In genomic region chr10:80133226-80133849, GRCm38 (mm10) we compare ENCODE assay signal across 9 mouse cellular contexts. TPM values are rescaled to one million over a fixed set of nuclear protein-coding genes. Genes with fewer than 3 reads are reported as not detected.
DNase-seq lines count a peak whose midpoint lies in the region; ATAC-seq and TF ChIP-seq lines count a peak whose summit lies in the region.
"Had no signal": no experiment of that assay in that cellular context is flagged by ENCODE, and none has a peak within 500 bp of the region (broad histone marks: within the 10 kb centered on the region; RNA-seq: fewer than 3 reads in every experiment).

No protein-coding gene starts in this region.

- DNase-seq in adrenal gland, adult 2 months: peak; percentile 55
- no peak for DNase-seq in adrenal gland, adult 18-20 months (ENCODE audit: low spot score in 2 of 2)
- DNase-seq in kidney, postnatal 0 days (ENCODE audit: low spot score): no peak
- no peak for DNase-seq in kidney, adult 11 months
- DNase-seq in A20 (ENCODE audit: low read depth, low spot score): peak; percentile 38
- DNase-seq in limb, embryonic 10.5 days (ENCODE audit: low spot score): no peak

- H3K36me3 ChIP-seq in kidney, postnatal 0 days (ENCODE audit: insufficient read depth, low read length): peaks cover 20% of the 10 kb centered on the region
- H3K36me3 ChIP-seq in heart, embryonic 16.5 days (ENCODE audit: control insufficient read depth, insufficient read depth): peaks cover 23% of the 10 kb centered on the region
- H3K36me3 ChIP-seq in limb, embryonic 10.5 days: peaks cover 80% of the 10 kb centered on the region

- peaks cover 25% of the 10 kb centered on the region; the same call in 1 of the 2 replicates for H3K4me1 ChIP-seq in kidney, postnatal 0 days (replicated peaks; ENCODE audit: insufficient read depth, low read length)
- H3K4me1 ChIP-seq in heart, embryonic 16.5 days (ENCODE audit: control insufficient read depth, insufficient read depth, low read length): peaks cover 36% of the 10 kb centered on the region
- peaks cover 46% of the 10 kb centered on the region for H3K4me1 ChIP-seq in limb, embryonic 10.5 days

- H3K9me3 ChIP-seq in kidney, postnatal 0 days (replicated peaks; ENCODE audit: low read length): no peaks in the 10 kb centered on the region
- H3K9me3 ChIP-seq in heart, embryonic 16.5 days (replicated peaks; ENCODE audit: control insufficient read depth, low read length): 0 out of 2 replicates have a peak, but pooled peaks cover 3% of the 10 kb centered on the region
- 0 out of 2 replicates have a peak, but pooled peaks cover 2% of the 10 kb centered on the region for H3K9me3 ChIP-seq in limb, embryonic 10.5 days (replicated peaks)
- H3K9me3 ChIP-seq: liver, embryonic 15.5 days had no signal

- ATAC-seq in kidney, postnatal 0 days (replicated peaks; ENCODE audit: low FRiP score, low read depth): no peak
- peak; percentile 58 for ATAC-seq in heart, embryonic 16.5 days (replicated peaks; ENCODE audit: extremely low read depth, insufficient read depth, low FRiP score)
- ATAC-seq in inflammation-experienced regulatory T-cells, adult 6 months: no peak

- no peak overlapping the region for H3K4me3 ChIP-seq in kidney, postnatal 0 days (replicated peaks; ENCODE audit: low read depth, low read length)
- no peak overlapping the region for H3K4me3 ChIP-seq in heart, embryonic 16.5 days (ENCODE audit: low read length)
- no peak overlapping the region for H3K4me3 ChIP-seq in limb, embryonic 10.5 days
- H3K4me3 ChIP-seq: liver, embryonic 15.5 days had no signal

- no peak overlapping the region for H3K27ac ChIP-seq in kidney, postnatal 0 days
- H3K27ac ChIP-seq in heart, embryonic 16.5 days (ENCODE audit: low read length): peak overlapping the region; percentile 37
- H3K27ac ChIP-seq in limb, embryonic 10.5 days: no peak overlapping the region
- H3K27ac ChIP-seq: liver, embryonic 15.5 days had no signal

- H3K4me2 ChIP-seq in kidney, postnatal 0 days (ENCODE audit: low read length): no peak overlapping the region
- H3K4me2 ChIP-seq in heart, embryonic 16.5 days (ENCODE audit: low read depth, low read length): no peak overlapping the region
- H3K4me2 ChIP-seq: liver, embryonic 15.5 days had no signal

- TF ChIP-seq CTCF in kidney, postnatal 0 days (IDR thresholded peaks at IDR 0.05; ENCODE audit: low read depth): peak; percentile 25; the same call in 1 of the 2 replicates

- H3K9ac ChIP-seq in kidney, postnatal 0 days (ENCODE audit: low read depth, low read length): no peak overlapping the region
- H3K9ac ChIP-seq in heart, embryonic 16.5 days (ENCODE audit: low read length): no peak overlapping the region; the same call in 1 of the 2 replicates
- H3K9ac ChIP-seq: liver, embryonic 15.5 days had no signal

- no peaks in the 10 kb centered on the region for H3K27me3 ChIP-seq in kidney, postnatal 0 days (ENCODE audit: insufficient read depth, low read length)
- peaks cover 6% of the 10 kb centered on the region; the same call in 1 of the 2 replicates for H3K27me3 ChIP-seq in heart, embryonic 16.5 days (ENCODE audit: control insufficient read depth, insufficient read depth, low read length)
- peaks cover 56% of the 10 kb centered on the region for H3K27me3 ChIP-seq in limb, embryonic 10.5 days (ENCODE audit: low read depth, poor library complexity, severe bottlenecking)

- WGBS in kidney, postnatal 0 days: 70% methylated on average over 8 of the region's 8 CpGs
- WGBS in heart, embryonic 16.5 days: 48% methylated on average over 8 of the region's 8 CpGs
- 83% methylated on average over 8 of the region's 8 CpGs for WGBS in limb, embryonic 10.5 days

RNA-seq across cellular contexts. Expression of gene Atp5d, which starts 5.1 kb away (rescaled TPM):
- 100 to 1,000 TPM; 654 to 778 TPM for total RNA-seq in adrenal gland, adult 2 months (2021)
- polyA plus RNA-seq in adrenal gland, adult 2 months (2012; rRNA removed): 5,895 and 6,727 TPM in 2 replicates
- 1,000 to 10,000 TPM in 1 of 2 experiments, 100 to 1,000 TPM in 1; 593 to 1,133 TPM for total RNA-seq in adrenal gland, adult 18-20 months (2021)
- polyA plus RNA-seq in kidney, postnatal 0 days (2015; fragmentation: Nextera tagmentation; extraction: Ambion mirVana): 936 and 986 TPM in 2 replicates
- polyA plus RNA-seq in heart, embryonic 16.5 days (2015; fragmentation: Nextera tagmentation; extraction: Ambion mirVana): 1,107 and 1,132 TPM in 2 replicates
- polyA plus RNA-seq in limb, embryonic 10.5 days (2016; fragmentation: Nextera tagmentation; extraction: Ambion mirVana): 487 and 503 TPM in 2 replicates
- 100 to 1,000 TPM; 297 to 357 (median 299) TPM for polyA plus RNA-seq in inflammation-experienced regulatory T-cells, adult 6 months (2017; shearing (Covaris generic))

RNA-seq across cellular contexts. Expression of gene Cbarp, which starts 7.3 kb away (rescaled TPM):
- total RNA-seq in adrenal gland, adult 2 months (2021): 100 to 1,000 TPM in 1 of 2 experiments, 10 to 100 TPM in 1; 74.5 to 118 TPM
- polyA plus RNA-seq in adrenal gland, adult 2 months (2012; rRNA removed): 84.3 and 84.6 TPM in 2 replicates
- total RNA-seq in adrenal gland, adult 18-20 months (2021): 100 to 1,000 TPM; 129 to 266 TPM
- 4.7 and 6.4 TPM in 2 replicates for polyA plus RNA-seq in kidney, postnatal 0 days (2015; fragmentation: Nextera tagmentation; extraction: Ambion mirVana)
- polyA plus RNA-seq in heart, embryonic 16.5 days (2015; fragmentation: Nextera tagmentation; extraction: Ambion mirVana): 2.5 TPM in 2 replicates
- polyA plus RNA-seq in limb, embryonic 10.5 days (2016; fragmentation: Nextera tagmentation; extraction: Ambion mirVana): 3.3 and 4.7 TPM in 2 replicates
- polyA plus RNA-seq in inflammation-experienced regulatory T-cells, adult 6 months (2017; shearing (Covaris generic)): 1 to 10 TPM in 2 of 3 experiments, under 1 TPM in 1; 0.60 to 2.3 (median 1.3) TPM

RNA-seq across cellular contexts. Expression of gene Midn, which starts 14.7 kb away (rescaled TPM):
- total RNA-seq in adrenal gland, adult 2 months (2021): 100 to 1,000 TPM in 1 of 2 experiments, 10 to 100 TPM in 1; 75.8 to 115 TPM
- polyA plus RNA-seq in adrenal gland, adult 2 months (2012; rRNA removed): 233 and 269 TPM in 2 replicates
- total RNA-seq in adrenal gland, adult 18-20 months (2021): 10 to 100 TPM; 64.8 to 82.0 TPM
- polyA plus RNA-seq in kidney, postnatal 0 days (2015; fragmentation: Nextera tagmentation; extraction: Ambion mirVana): 13.7 and 18.6 TPM in 2 replicates
- polyA plus RNA-seq in heart, embryonic 16.5 days (2015; fragmentation: Nextera tagmentation; extraction: Ambion mirVana): 10.3 and 13.0 TPM in 2 replicates
- polyA plus RNA-seq in limb, embryonic 10.5 days (2016; fragmentation: Nextera tagmentation; extraction: Ambion mirVana): 26.2 and 27.1 TPM in 2 replicates
- 1 to 10 TPM; 7.3 to 9.3 (median 7.5) TPM for polyA plus RNA-seq in inflammation-experienced regulatory T-cells, adult 6 months (2017; shearing (Covaris generic))

RNA-seq across cellular contexts. Expression of gene Stk11, which starts 17.7 kb away (rescaled TPM):
- total RNA-seq in adrenal gland, adult 2 months (2021): 100 to 1,000 TPM; 153 to 156 TPM
- polyA plus RNA-seq in adrenal gland, adult 2 months (2012; rRNA removed): 151 and 159 TPM in 2 replicates
- total RNA-seq in adrenal gland, adult 18-20 months (2021): 100 to 1,000 TPM; 154 to 158 TPM
- 14.2 and 15.1 TPM in 2 replicates for polyA plus RNA-seq in kidney, postnatal 0 days (2015; fragmentation: Nextera tagmentation; extraction: Ambion mirVana)
- 13.8 and 15.3 TPM in 2 replicates for polyA plus RNA-seq in heart, embryonic 16.5 days (2015; fragmentation: Nextera tagmentation; extraction: Ambion mirVana)
- polyA plus RNA-seq in limb, embryonic 10.5 days (2016; fragmentation: Nextera tagmentation; extraction: Ambion mirVana): 16.1 and 17.0 TPM in 2 replicates
- 10 to 100 TPM; 23.5 to 30.3 (median 25.5) TPM for polyA plus RNA-seq in inflammation-experienced regulatory T-cells, adult 6 months (2017; shearing (Covaris generic))

RNA-seq across cellular contexts. Expression of gene Sbno2, which starts 28.0 kb away (rescaled TPM):
- total RNA-seq in adrenal gland, adult 2 months (2021): 10 to 100 TPM; 38.5 to 59.3 TPM
- polyA plus RNA-seq in adrenal gland, adult 2 months (2012; rRNA removed): 102 and 120 TPM in 2 replicates
- total RNA-seq in adrenal gland, adult 18-20 months (2021): 10 to 100 TPM; 31.0 to 41.4 TPM
- 9.6 and 10.5 TPM in 2 replicates for polyA plus RNA-seq in kidney, postnatal 0 days (2015; fragmentation: Nextera tagmentation; extraction: Ambion mirVana)
- polyA plus RNA-seq in heart, embryonic 16.5 days (2015; fragmentation: Nextera tagmentation; extraction: Ambion mirVana): 11.7 and 13.5 TPM in 2 replicates
- polyA plus RNA-seq in limb, embryonic 10.5 days (2016; fragmentation: Nextera tagmentation; extraction: Ambion mirVana): 17.1 and 18.4 TPM in 2 replicates
- 10 to 100 TPM; 30.4 to 39.1 (median 32.6) TPM for polyA plus RNA-seq in inflammation-experienced regulatory T-cells, adult 6 months (2017; shearing (Covaris generic))

Comparison
In these comparisons a context has a peak if more than half of its experiments do, and no peak if none do; other contexts are left out.
1. DNase-seq: peak in adrenal gland, adult 2 months (single experiment) and A20 (single experiment); none in adrenal gland, adult 18-20 months (0 of 2), kidney, postnatal 0 days (single experiment), kidney, adult 11 months (single experiment) and limb, embryonic 10.5 days (single experiment).
2. RNA of gene Cbarp, which starts 7.3 kb away (polyA plus RNA-seq): 84.3 to 84.6 TPM in adrenal gland, adult 2 months; 4.7 to 6.4 TPM in kidney, postnatal 0 days, 3.3 to 4.7 TPM in limb, embryonic 10.5 days, 2.5 TPM in heart, embryonic 16.5 days and 0.60 to 2.3 TPM in inflammation-experienced regulatory T-cells, adult 6 months; every median in the first group is over 10 times any median in the second.